Mouse (Mus musculus): Measurements from ENCODE around the gene Baiap2l2. TPM values are rescaled to one million over a fixed set of nuclear protein-coding genes. Genes with fewer than 3 reads are reported as not detected.
"Not testable (repeated sequence)": the region's sequence is repeated elsewhere in the genome, so short reads cannot be mapped to it uniquely, and the experiment has no call there.

Gene Baiap2l2
- polyA plus RNA-seq, 1 experiment = not detected

- H3K36me3 ChIP-seq (replicated peaks; ENCODE audit: low read length) = peaks cover 30% of the 10 kb centered on the region
- no peak overlapping the region for H3K4me3 ChIP-seq (replicated peaks)
- no peaks in the 10 kb centered on the region for H3K9me3 ChIP-seq
- no peak for TF ChIP-seq GATA1 (IDR thresholded peaks at IDR 0.05; ENCODE audit: borderline replicate concordance, low read length)
- TF ChIP-seq FLI1 (IDR thresholded peaks at IDR 0.05; ENCODE audit: low read length) = no peak
- H3K27me3 ChIP-seq (replicated peaks) = peaks cover 71% of the 10 kb centered on the region
- peaks cover 24% of the 10 kb centered on the region for H3K4me1 ChIP-seq
These were observed 34.2 kb downstream of the Baiap2l2 start for GRCm38 (mm10) chr15:79251168-79251567.

DNA sequence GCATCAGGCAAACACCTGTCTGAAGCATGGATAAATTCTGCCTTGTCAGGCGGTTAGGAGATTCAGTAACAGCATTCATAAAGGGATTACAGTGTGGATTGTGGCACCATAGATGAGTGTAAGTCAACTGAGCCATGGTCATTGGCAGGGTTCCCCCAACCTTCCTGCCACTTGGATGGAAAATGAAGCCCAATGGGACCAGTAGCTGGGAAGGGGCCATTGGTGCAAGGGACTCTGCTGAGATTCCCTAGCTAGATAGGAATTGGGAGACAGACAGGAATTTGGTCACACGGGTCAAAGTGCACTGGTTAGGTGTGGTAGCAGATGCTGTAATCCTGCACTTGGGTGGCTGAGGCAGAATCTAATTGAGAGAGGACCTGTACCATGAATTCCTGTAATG, 35.1 kb downstream of the Baiap2l2 start:
- no peak overlapping the region for H3K4me3 ChIP-seq (replicated peaks)
- no peak for TF ChIP-seq GATA1 (IDR thresholded peaks at IDR 0.05; ENCODE audit: borderline replicate concordance, low read length)
- TF ChIP-seq FLI1 (IDR thresholded peaks at IDR 0.05; ENCODE audit: low read length) = no peak
- peaks cover 32% of the 10 kb centered on the region for H3K4me1 ChIP-seq
- H3K27me3 ChIP-seq (replicated peaks) = peaks cover 66% of the 10 kb centered on the region
- no peaks in the 10 kb centered on the region for H3K9me3 ChIP-seq
- peaks cover 39% of the 10 kb centered on the region for H3K36me3 ChIP-seq (replicated peaks; ENCODE audit: low read length)

GRCm38 (mm10) chr15:79245321-79245720, 40.0 kb downstream of the Baiap2l2 start:
- H3K4me1 ChIP-seq = peaks cover 45% of the 10 kb centered on the region
- H3K27me3 ChIP-seq (replicated peaks) = peaks cover 18% of the 10 kb centered on the region
- TF ChIP-seq FLI1 (IDR thresholded peaks at IDR 0.05; ENCODE audit: low read length) (no peak), GATA1 (IDR thresholded peaks at IDR 0.05; ENCODE audit: borderline replicate concordance, low read length) (no peak)
- H3K9me3 ChIP-seq = peaks cover 8% of the 10 kb centered on the region
- H3K36me3 ChIP-seq (replicated peaks; ENCODE audit: low read length) = peaks cover 76% of the 10 kb centered on the region
- H3K4me3 ChIP-seq (replicated peaks) = no peak overlapping the region

- H3K36me3 ChIP-seq (replicated peaks; ENCODE audit: low read length) = peaks cover 84% of the 10 kb centered on the region
- H3K9me3 ChIP-seq = peaks cover 8% of the 10 kb centered on the region
- no peak overlapping the region for H3K4me3 ChIP-seq (replicated peaks)
- peaks cover 7% of the 10 kb centered on the region for H3K27me3 ChIP-seq (replicated peaks)
- TF ChIP-seq FLI1 (IDR thresholded peaks at IDR 0.05; ENCODE audit: low read length) = no peak
- TF ChIP-seq GATA1 (IDR thresholded peaks at IDR 0.05; ENCODE audit: borderline replicate concordance, low read length) = no peak
- H3K4me1 ChIP-seq = peaks cover 45% of the 10 kb centered on the region
These were observed 41.1 kb downstream of the Baiap2l2 start for GRCm38 (mm10) chr15:79244071-79244893.

DNA sequence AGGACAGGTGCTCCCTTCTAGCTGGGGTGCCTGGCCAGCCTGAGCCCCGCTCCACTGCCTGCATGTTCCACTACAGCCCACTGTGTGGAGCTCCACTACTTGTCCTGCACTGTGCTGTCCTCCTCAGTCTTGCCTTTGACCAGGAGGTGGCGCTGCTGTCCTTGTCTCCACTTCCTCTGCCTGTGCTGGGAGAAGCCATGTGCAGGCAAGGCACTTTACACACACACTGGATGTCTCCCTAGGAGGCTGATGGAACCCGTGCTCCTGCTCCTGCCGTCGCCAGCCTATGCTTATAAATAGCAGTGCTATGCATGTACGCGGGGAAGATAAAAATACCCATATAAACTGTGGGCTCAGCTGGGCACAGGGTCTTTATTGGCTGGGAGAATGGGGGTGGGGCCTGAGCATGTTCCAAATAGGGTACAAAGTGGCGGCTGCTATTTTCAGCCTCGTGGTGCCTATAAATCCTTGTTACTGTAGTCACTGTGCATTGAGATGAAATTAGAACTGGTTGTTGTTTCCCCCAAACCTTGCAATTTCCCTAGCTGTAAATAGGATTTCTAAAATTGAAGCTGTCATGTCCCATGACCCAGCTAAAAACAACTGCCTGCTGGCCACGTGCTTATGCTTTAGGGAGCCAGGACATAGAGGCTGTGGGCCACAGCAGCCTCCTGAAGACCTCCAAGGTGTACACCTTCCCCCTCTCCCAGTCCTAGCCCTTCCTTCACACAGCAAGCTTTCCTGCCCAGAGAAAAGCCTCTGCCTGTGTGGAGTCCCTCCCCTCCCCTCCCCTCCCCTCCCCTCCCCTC, 41.9 kb downstream of the Baiap2l2 start:
- peaks cover 45% of the 10 kb centered on the region for H3K4me1 ChIP-seq
- peaks cover 8% of the 10 kb centered on the region for H3K9me3 ChIP-seq
- TF ChIP-seq FLI1 (IDR thresholded peaks at IDR 0.05; ENCODE audit: low read length) (no peak), GATA1 (IDR thresholded peaks at IDR 0.05; ENCODE audit: borderline replicate concordance, low read length) (no peak)
- H3K36me3 ChIP-seq (replicated peaks; ENCODE audit: low read length) = peaks cover 84% of the 10 kb centered on the region
- peaks cover 2% of the 10 kb centered on the region for H3K27me3 ChIP-seq (replicated peaks)
- H3K4me3 ChIP-seq (replicated peaks) = peak overlapping the region; percentile 76

GRCm38 (mm10) chr15:79242574-79243233, 42.6 kb downstream of the Baiap2l2 start:
- no peak for TF ChIP-seq FLI1 (IDR thresholded peaks at IDR 0.05; ENCODE audit: low read length)
- no peak for TF ChIP-seq GATA1 (IDR thresholded peaks at IDR 0.05; ENCODE audit: borderline replicate concordance, low read length)
- no peak overlapping the region for H3K4me3 ChIP-seq (replicated peaks)
- peaks cover 8% of the 10 kb centered on the region for H3K9me3 ChIP-seq
- H3K4me1 ChIP-seq = peaks cover 45% of the 10 kb centered on the region
- H3K27me3 ChIP-seq (replicated peaks) = peaks cover 2% of the 10 kb centered on the region
- H3K36me3 ChIP-seq (replicated peaks; ENCODE audit: low read length) = peaks cover 84% of the 10 kb centered on the region

GRCm38 (mm10) chr15:79238036-79238435, 47.3 kb downstream of the Baiap2l2 start:
- TF ChIP-seq FLI1 (IDR thresholded peaks at IDR 0.05; ENCODE audit: low read length) (no peak), GATA1 (IDR thresholded peaks at IDR 0.05; ENCODE audit: borderline replicate concordance, low read length) (no peak)

DNA sequence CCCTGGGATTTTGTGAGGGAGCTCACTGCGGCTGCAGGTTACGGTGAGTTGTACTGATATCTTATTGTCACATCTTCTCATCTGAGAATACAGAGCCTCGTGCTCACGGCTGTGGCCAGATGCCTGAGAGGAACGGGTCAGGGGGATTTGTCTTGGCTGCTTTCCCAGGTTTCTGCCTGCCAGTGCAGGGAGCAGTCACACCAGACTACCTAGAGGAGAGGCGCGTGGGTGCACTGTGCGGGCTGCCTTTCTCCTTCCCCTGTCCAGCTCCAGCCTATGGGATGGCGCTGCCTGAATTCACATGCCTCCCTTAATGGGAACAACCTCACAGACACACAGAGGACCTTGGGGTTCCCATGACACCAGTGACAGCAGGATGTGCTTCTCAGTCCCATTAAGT, 50.1 kb downstream of the Baiap2l2 start:
- peaks cover 82% of the 10 kb centered on the region for H3K36me3 ChIP-seq (replicated peaks; ENCODE audit: low read length)
- no peak overlapping the region for H3K4me3 ChIP-seq (replicated peaks)

More at GRCm38 (mm10) chr15:79238036-79238435, 47.3 kb downstream of the Baiap2l2 start:
- H3K36me3 ChIP-seq (replicated peaks; ENCODE audit: low read length) = peaks cover 82% of the 10 kb centered on the region
- H3K27me3 ChIP-seq (replicated peaks) = no peaks in the 10 kb centered on the region
- peaks cover 19% of the 10 kb centered on the region for H3K4me1 ChIP-seq
- H3K4me3 ChIP-seq (replicated peaks) = no peak overlapping the region
- peaks cover 8% of the 10 kb centered on the region for H3K9me3 ChIP-seq

DNA sequence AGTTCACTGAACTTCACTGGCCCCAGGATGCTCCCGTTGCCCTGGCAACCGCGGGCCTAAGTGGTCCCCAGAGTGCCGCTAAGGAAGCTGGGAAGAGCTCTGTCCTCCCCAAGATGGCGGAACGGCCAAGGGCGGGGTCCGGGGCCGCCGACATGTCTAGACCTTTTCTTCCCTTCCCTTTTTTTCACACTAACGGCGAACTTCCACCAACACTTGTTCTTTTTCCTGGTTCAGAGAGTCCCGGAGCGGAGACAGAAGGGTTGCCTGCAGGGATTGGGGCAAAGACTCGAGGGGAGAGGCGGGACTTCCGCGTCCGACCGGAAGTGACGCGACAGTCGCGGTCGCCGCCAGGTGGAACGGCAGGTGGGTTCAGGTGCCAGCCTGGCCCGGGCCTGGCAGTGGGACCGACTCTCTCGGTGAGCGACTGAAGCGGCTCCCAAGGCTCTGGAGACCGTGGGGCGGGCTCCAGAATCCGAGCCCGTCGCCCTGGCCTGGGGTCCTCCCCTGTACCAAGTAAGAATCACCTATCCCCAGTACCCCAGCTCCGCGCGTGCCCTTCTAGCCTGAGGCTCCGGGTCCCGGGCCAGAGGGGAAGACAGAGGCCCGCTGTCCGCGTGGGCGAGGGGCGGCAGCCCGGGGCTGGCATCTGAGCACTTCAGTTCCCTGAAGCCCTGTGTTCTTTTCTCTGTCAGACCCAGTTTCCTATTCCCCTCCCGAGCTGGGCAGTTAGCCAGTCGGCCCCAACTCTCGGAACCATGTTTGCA, 56.1 kb downstream of the Baiap2l2 start, which contains the start of the genes Pick1 and Gm49486:
Gene Pick1, plus strand, starts transcription at position 116 of the 764 bp plus-strand sequence.
Gene Gm49486, plus strand, starts transcription at position 334 of the 764 bp plus-strand sequence.
- TF ChIP-seq FLI1 (IDR thresholded peaks at IDR 0.05; ENCODE audit: low read length) = peak; percentile 80; the same call in 1 of the 2 replicates
- no peak for TF ChIP-seq GATA1 (IDR thresholded peaks at IDR 0.05; ENCODE audit: borderline replicate concordance, low read length)

More for the DNA sequence above, 50.1 kb downstream of the Baiap2l2 start:
- H3K9me3 ChIP-seq = no peaks in the 10 kb centered on the region
- peaks cover 19% of the 10 kb centered on the region for H3K4me1 ChIP-seq
- H3K27me3 ChIP-seq (replicated peaks) = no peaks in the 10 kb centered on the region
- no peak for TF ChIP-seq FLI1 (IDR thresholded peaks at IDR 0.05; ENCODE audit: low read length)
- no peak for TF ChIP-seq GATA1 (IDR thresholded peaks at IDR 0.05; ENCODE audit: borderline replicate concordance, low read length)

GRCm38 (mm10) chr15:79225780-79226179, 59.6 kb downstream of the Baiap2l2 start:
- not testable (repeated sequence) for H3K9me3 ChIP-seq

More for the DNA sequence above, 56.1 kb downstream of the Baiap2l2 start, which contains the start of the genes Pick1 and Gm49486:
- Histone ChIP-seq H3K9me3 (0 out of 2 replicates have a peak, but pooled peaks cover 2% of the 10 kb centered on the region), H3K36me3 (replicated peaks; ENCODE audit: low read length) (peaks cover 26% of the 10 kb centered on the region), H3K4me3 (replicated peaks) (peak within 1 kb of the TSS; percentile 97), H3K27me3 (replicated peaks) (peaks cover 3% of the 10 kb centered on the region), H3K4me1 (peaks cover 33% of the 10 kb centered on the region)

More at GRCm38 (mm10) chr15:79225780-79226179, 59.6 kb downstream of the Baiap2l2 start:
- Histone ChIP-seq H3K27me3 (replicated peaks) (peaks cover 25% of the 10 kb centered on the region), H3K4me1 (peaks cover 22% of the 10 kb centered on the region)
- H3K36me3 ChIP-seq (replicated peaks; ENCODE audit: low read length); H3K4me3 ChIP-seq (replicated peaks): not testable (repeated sequence)

All from megakaryocyte, embryonic 14.5 days (primary cell).